Mouse (Mus musculus): Measurements from ENCODE around the gene Pnmal1. TPM values are rescaled to one million over a fixed set of nuclear protein-coding genes. Genes with fewer than 3 reads are reported as not detected.

The Pnmal1 gene
- polyA plus RNA-seq, 1 experiment from 2014 or later, result 9.8 TPM

Other genes starting within 250 kb of the Pnmal1 start
- not detected in 2 replicates for gene Ceacam9, start 237.8 kb upstream of the Pnmal1 start, polyA plus RNA-seq (2016; fragmentation: Nextera tagmentation; extraction: Ambion mirVana)
- gene Ap2s1, start 221.3 kb upstream of the Pnmal1 start, polyA plus RNA-seq (2016; fragmentation: Nextera tagmentation; extraction: Ambion mirVana), result 278 and 281 TPM in 2 replicates
- gene Slc1a5, start 178.3 kb upstream of the Pnmal1 start, polyA plus RNA-seq (2016; fragmentation: Nextera tagmentation; extraction: Ambion mirVana), result 40.1 and 40.4 TPM in 2 replicates
- gene Strn4, start 143.8 kb upstream of the Pnmal1 start, polyA plus RNA-seq (2016; fragmentation: Nextera tagmentation; extraction: Ambion mirVana), result 108 and 137 TPM in 2 replicates
- 28.3 and 32.9 TPM in 2 replicates for gene Fkrp, start 142.9 kb upstream of the Pnmal1 start, polyA plus RNA-seq (2016; fragmentation: Nextera tagmentation; extraction: Ambion mirVana)
- gene Prkd2, start 116.8 kb upstream of the Pnmal1 start, polyA plus RNA-seq (2016; fragmentation: Nextera tagmentation; extraction: Ambion mirVana), result 11.1 and 11.8 TPM in 2 replicates
- 1.9 and 2.2 TPM in 2 replicates for gene Dact3, start 84.4 kb upstream of the Pnmal1 start, polyA plus RNA-seq (2016; fragmentation: Nextera tagmentation; extraction: Ambion mirVana)
- 5.4 and 8.5 TPM in 2 replicates for gene Gng8, start 67.9 kb upstream of the Pnmal1 start, polyA plus RNA-seq (2016; fragmentation: Nextera tagmentation; extraction: Ambion mirVana)
- gene Ptgir, start 53.2 kb upstream of the Pnmal1 start, polyA plus RNA-seq (2016; fragmentation: Nextera tagmentation; extraction: Ambion mirVana), result 0.17 and 0.56 TPM in 2 replicates
- gene Calm3, start 35.6 kb upstream of the Pnmal1 start, polyA plus RNA-seq (2016; fragmentation: Nextera tagmentation; extraction: Ambion mirVana), result 174 and 180 TPM in 2 replicates
- 4.1 and 11.7 TPM in 2 replicates for gene Pnmal2, start 15.0 kb upstream of the Pnmal1 start, polyA plus RNA-seq (2016; fragmentation: Nextera tagmentation; extraction: Ambion mirVana)
- 1.3 TPM in 2 replicates for gene Gm42372, start 23.4 kb downstream of the Pnmal1 start, polyA plus RNA-seq (2016; fragmentation: Nextera tagmentation; extraction: Ambion mirVana)
- 8.7 and 9.0 TPM in 2 replicates for gene Ccdc8, start 33.0 kb downstream of the Pnmal1 start, polyA plus RNA-seq (2016; fragmentation: Nextera tagmentation; extraction: Ambion mirVana)
- 135 and 142 TPM in 2 replicates for gene Ppp5c, start 68.2 kb downstream of the Pnmal1 start, polyA plus RNA-seq (2016; fragmentation: Nextera tagmentation; extraction: Ambion mirVana)
- gene Hif3a, start 102.7 kb downstream of the Pnmal1 start, polyA plus RNA-seq (2016; fragmentation: Nextera tagmentation; extraction: Ambion mirVana), result 4.3 and 5.1 TPM in 2 replicates
- gene Psg16, start 114.4 kb downstream of the Pnmal1 start, polyA plus RNA-seq (2016; fragmentation: Nextera tagmentation; extraction: Ambion mirVana), result 0.02 and 0.06 TPM in 2 replicates
- gene Ceacam3, start 190.6 kb downstream of the Pnmal1 start, polyA plus RNA-seq (2016; fragmentation: Nextera tagmentation; extraction: Ambion mirVana), result not detected in 2 replicates
- not detected in 2 replicates for gene Psg29, start 243.8 kb downstream of the Pnmal1 start, polyA plus RNA-seq (2016; fragmentation: Nextera tagmentation; extraction: Ambion mirVana)

Measured in midbrain, embryonic 10.5 days (tissue).